Mouse (Mus musculus): ENCODE results near the gene Cacna1d. TPM values are rescaled to one million over a fixed set of nuclear protein-coding genes. Genes with fewer than 3 reads are reported as not detected.
A peak's percentile ranks its signal among the peaks of the same experiment; 100 is the strongest.

Gene Cacna1d
- total and polyA plus RNA-seq, 2 experiments = 0.55 to 0.72 TPM

GRCm38 (mm10) chr14:30344948-30345865 is 146.0 kb downstream of the Cacna1d start:
- H3K36me3 ChIP-seq (ENCODE audit: control insufficient read depth, insufficient read depth, low read length) = no peaks in the 10 kb centered on the region
- H3K79me2 ChIP-seq (ENCODE audit: control insufficient read depth, insufficient read depth, low read length) = no peaks in the 10 kb centered on the region
- H3K4me3 ChIP-seq (ENCODE audit: insufficient read depth, low read depth, low read length) = no peak overlapping the region
- H3K9ac ChIP-seq (ENCODE audit: low read depth, low read length) = no peak overlapping the region
- peaks cover 5% of the 10 kb centered on the region; the same call in 1 of the 2 replicates for H3K4me1 ChIP-seq (ENCODE audit: control insufficient read depth, insufficient read depth, low read length)
- H3K27me3 ChIP-seq (ENCODE audit: control insufficient read depth, insufficient read depth, low read length) = no peaks in the 10 kb centered on the region
- WGBS = 44% methylated on average over 8 of the region's 8 CpGs
- peak; percentile 49 for DNase-seq (ENCODE audit: extremely low read depth, low read depth, low spot score)
- no peak for TF ChIP-seq POLR2A (IDR thresholded peaks at IDR 0.05; ENCODE audit: extremely low read depth, insufficient read depth, low read length)
- no peak for TF ChIP-seq CTCF (IDR thresholded peaks at IDR 0.05; ENCODE audit: low read depth, low read length)
- H3K27ac ChIP-seq (replicated peaks; ENCODE audit: insufficient read depth, low read depth, low read length) = no peak overlapping the region

- Histone ChIP-seq H3K9ac (ENCODE audit: low read depth, low read length) (no peak overlapping the region), H3K4me3 (ENCODE audit: insufficient read depth, low read depth, low read length) (no peak overlapping the region), H3K79me2 (ENCODE audit: control insufficient read depth, insufficient read depth, low read length) (no peaks in the 10 kb centered on the region), H3K27me3 (ENCODE audit: control insufficient read depth, insufficient read depth, low read length) (no peaks in the 10 kb centered on the region), H3K4me1 (ENCODE audit: control insufficient read depth, insufficient read depth, low read length) (peaks cover 5% of the 10 kb centered on the region; the same call in 1 of the 2 replicates), H3K27ac (replicated peaks; ENCODE audit: insufficient read depth, low read depth, low read length) (no peak overlapping the region), H3K36me3 (ENCODE audit: control insufficient read depth, insufficient read depth, low read length) (no peaks in the 10 kb centered on the region)
- no peak for DNase-seq (ENCODE audit: extremely low read depth, low read depth, low spot score)
- TF ChIP-seq CTCF (IDR thresholded peaks at IDR 0.05; ENCODE audit: low read depth, low read length) = no peak
- TF ChIP-seq POLR2A (IDR thresholded peaks at IDR 0.05; ENCODE audit: extremely low read depth, insufficient read depth, low read length) = no peak
- WGBS = 93% methylated on average over 7 of the region's 7 CpGs
These were observed 147.5 kb downstream of the Cacna1d start for GRCm38 (mm10) chr14:30343740-30344139.

- Histone ChIP-seq H3K4me1 (ENCODE audit: control insufficient read depth, insufficient read depth, low read length) (peaks cover 5% of the 10 kb centered on the region; the same call in 1 of the 2 replicates), H3K79me2 (ENCODE audit: control insufficient read depth, insufficient read depth, low read length) (no peaks in the 10 kb centered on the region), H3K27ac (replicated peaks; ENCODE audit: insufficient read depth, low read depth, low read length) (peak overlapping the region; percentile 84), H3K9ac (ENCODE audit: low read depth, low read length) (peak overlapping the region; percentile 37; the same call in 1 of the 2 replicates), H3K27me3 (ENCODE audit: control insufficient read depth, insufficient read depth, low read length) (no peaks in the 10 kb centered on the region), H3K36me3 (ENCODE audit: control insufficient read depth, insufficient read depth, low read length) (no peaks in the 10 kb centered on the region), H3K4me3 (ENCODE audit: insufficient read depth, low read depth, low read length) (peak overlapping the region; percentile 18; the same call in 1 of the 2 replicates)
- TF ChIP-seq CTCF (IDR thresholded peaks at IDR 0.05; ENCODE audit: low read depth, low read length) = no peak
- TF ChIP-seq POLR2A (IDR thresholded peaks at IDR 0.05; ENCODE audit: extremely low read depth, insufficient read depth, low read length) = no peak
- peak; percentile 92 for DNase-seq (ENCODE audit: extremely low read depth, low read depth, low spot score)
- WGBS = 60% methylated on average over 12 of the region's 12 CpGs
These were observed 149.2 kb downstream of the Cacna1d start for GRCm38 (mm10) chr14:30341825-30342590.

GRCm38 (mm10) chr14:30340140-30340539 is 151.1 kb downstream of the Cacna1d start:
- Histone ChIP-seq H3K27ac (replicated peaks; ENCODE audit: insufficient read depth, low read depth, low read length) (no peak overlapping the region), H3K4me1 (ENCODE audit: control insufficient read depth, insufficient read depth, low read length) (peaks cover 5% of the 10 kb centered on the region; the same call in 1 of the 2 replicates), H3K27me3 (ENCODE audit: control insufficient read depth, insufficient read depth, low read length) (no peaks in the 10 kb centered on the region), H3K79me2 (ENCODE audit: control insufficient read depth, insufficient read depth, low read length) (no peaks in the 10 kb centered on the region), H3K36me3 (ENCODE audit: control insufficient read depth, insufficient read depth, low read length) (no peaks in the 10 kb centered on the region), H3K9ac (ENCODE audit: low read depth, low read length) (no peak overlapping the region), H3K4me3 (ENCODE audit: insufficient read depth, low read depth, low read length) (no peak overlapping the region)
- no peak for DNase-seq (ENCODE audit: extremely low read depth, low read depth, low spot score)
- TF ChIP-seq CTCF (IDR thresholded peaks at IDR 0.05; ENCODE audit: low read depth, low read length) (no peak), POLR2A (IDR thresholded peaks at IDR 0.05; ENCODE audit: extremely low read depth, insufficient read depth, low read length) (no peak)
- 92% methylated on average over 3 of the region's 3 CpGs for WGBS

GRCm38 (mm10) chr14:30331856-30332255 is 159.4 kb downstream of the Cacna1d start:
- no peaks in the 10 kb centered on the region for H3K79me2 ChIP-seq (ENCODE audit: control insufficient read depth, insufficient read depth, low read length)
- no peaks in the 10 kb centered on the region for H3K36me3 ChIP-seq (ENCODE audit: control insufficient read depth, insufficient read depth, low read length)
- H3K4me3 ChIP-seq (ENCODE audit: insufficient read depth, low read depth, low read length) = no peak overlapping the region
- no peak overlapping the region for H3K27ac ChIP-seq (replicated peaks; ENCODE audit: insufficient read depth, low read depth, low read length)
- no peaks in the 10 kb centered on the region for H3K4me1 ChIP-seq (ENCODE audit: control insufficient read depth, insufficient read depth, low read length)
- H3K27me3 ChIP-seq (ENCODE audit: control insufficient read depth, insufficient read depth, low read length) = no peaks in the 10 kb centered on the region
- no peak for TF ChIP-seq CTCF (IDR thresholded peaks at IDR 0.05; ENCODE audit: low read depth, low read length)
- TF ChIP-seq POLR2A (IDR thresholded peaks at IDR 0.05; ENCODE audit: extremely low read depth, insufficient read depth, low read length) = no peak
- WGBS = 77% methylated on average over 1 of the region's 1 CpGs
- DNase-seq (ENCODE audit: extremely low read depth, low read depth, low spot score) = no peak
- H3K9ac ChIP-seq (ENCODE audit: low read depth, low read length) = no peak overlapping the region

Data from liver, adult 2 months (tissue).